Mouse (Mus musculus) embryonic facial prominence, embryonic 14.5 days (tissue): ENCODE data around the gene Arhgef3. TPM values are rescaled to one million over a fixed set of nuclear protein-coding genes. Genes with fewer than 3 reads are reported as not detected.

ENCODE experiments used
- ATAC-seq: fragments of 200-750 bp; cut with Nextera tagmentation; 2 replicates; pipeline ENCODE4 v1.8.0; 2017; ENCODE audit warnings: low read depth, moderate number of reproducible peaks, moderate TSS enrichment
- DNase-seq: peaks from one replicate; pipeline ENCODE4 v3.0.0-alpha.2; 2015; ENCODE audit warnings: low spot score
- H3K27ac ChIP-seq: fragments of 300-500 bp; sonication (generic); replicated peaks from 2 replicates; pipeline ENCODE4 v1.5.1; 2014; ENCODE audit warnings: low read depth, mild to moderate bottlenecking, low read length, moderate library complexity
- H3K27me3 ChIP-seq: fragments of 300-500 bp; sonication (generic); replicated peaks from 2 replicates; pipeline ENCODE4 v1.6.1; 2014; ENCODE audit warnings: low read length; ENCODE audit not compliant: control insufficient read depth, insufficient read depth
- H3K36me3 ChIP-seq: fragments of 300-500 bp; sonication (generic); 2 replicates; pipeline ENCODE4 v1.6.1; 2014; ENCODE audit warnings: low read length, mixed read lengths; ENCODE audit not compliant: control insufficient read depth, insufficient read depth
- H3K4me1 ChIP-seq: fragments of 300-500 bp; sonication (generic); 2 replicates; pipeline ENCODE4 v1.6.1; 2014; ENCODE audit warnings: antibody characterized with exemption, low read length; ENCODE audit not compliant: control insufficient read depth, insufficient read depth
- H3K4me2 ChIP-seq: fragments of 300-500 bp; sonication (generic); 2 replicates; pipeline ENCODE4 v1.6.1; 2014; ENCODE audit warnings: low read depth, mild to moderate bottlenecking, low read length, moderate library complexity, mixed read lengths
- H3K4me3 ChIP-seq: fragments of 300-500 bp; sonication (generic); 2 replicates; pipeline ENCODE4 v1.5.1; 2014; ENCODE audit warnings: low read depth, mild to moderate bottlenecking, low read length
- H3K9ac ChIP-seq: fragments of 300-500 bp; sonication (generic); 2 replicates; pipeline ENCODE4 v1.6.1; 2014; ENCODE audit warnings: low read depth, mild to moderate bottlenecking, low read length, moderate library complexity, mixed read lengths
- H3K9me3 ChIP-seq: fragments of 300-500 bp; sonication (generic); 2 replicates; pipeline ENCODE4 v1.6.1; 2016; ENCODE audit warnings: low read length; ENCODE audit not compliant: control insufficient read depth
- WGBS: fragments of 180-500 bp; shearing (Covaris S2); extraction: QIAGEN DNeasy Blood & Tissue Kit; methylation state at CpG from one replicate; pipeline ENCODE4 v1.1.7; 2014; 5-methylcytosine and 5-hydroxymethylcytosine counted together
- polyA plus RNA-seq: library from polyadenylated mRNA; unstranded; fragments of >200 nt; fragmentation: Nextera tagmentation; extraction: Ambion mirVana; gene quantifications from 2 replicates; pipeline ENCODE4 v1.2.1, GENCODE M21; 2014

The Arhgef3 gene
- polyA plus RNA-seq, 1 experiment from 2014 or later: 15.3 TPM

DNA sequence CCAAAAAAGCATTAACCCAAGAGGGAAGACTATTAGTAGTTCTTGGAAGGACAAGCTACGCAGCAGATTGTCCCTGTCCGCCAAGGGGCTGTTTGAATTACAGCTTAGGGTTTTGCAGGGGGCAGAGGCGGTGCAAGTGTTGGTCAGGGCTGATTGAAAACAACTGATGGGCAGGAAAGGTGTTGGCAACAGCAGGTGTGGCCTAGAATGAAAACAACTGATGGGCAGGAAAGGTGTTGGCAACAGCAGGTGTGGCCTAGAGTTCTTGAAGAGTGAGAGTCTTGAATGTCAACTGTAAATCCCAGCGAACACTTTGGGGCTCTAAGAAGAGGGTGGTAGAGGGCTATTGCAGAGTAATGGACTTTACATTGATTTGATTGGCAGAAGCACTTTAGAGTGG is 241.2 kb downstream of the Arhgef3 start:
- Histone ChIP-seq H3K4me1 (peaks cover 25% of the 10 kb centered on the region), H3K27me3 (no peaks in the 10 kb centered on the region), H3K27ac (no peak overlapping the region), H3K36me3 (no peaks in the 10 kb centered on the region), H3K9ac (no peak overlapping the region), H3K9me3 (no peaks in the 10 kb centered on the region), H3K4me2 (no peak overlapping the region), H3K4me3 (no peak overlapping the region)
- ATAC-seq: no peak
- 82% methylated on average over 4 of the region's 4 CpGs for WGBS
- no peak for DNase-seq

DNA sequence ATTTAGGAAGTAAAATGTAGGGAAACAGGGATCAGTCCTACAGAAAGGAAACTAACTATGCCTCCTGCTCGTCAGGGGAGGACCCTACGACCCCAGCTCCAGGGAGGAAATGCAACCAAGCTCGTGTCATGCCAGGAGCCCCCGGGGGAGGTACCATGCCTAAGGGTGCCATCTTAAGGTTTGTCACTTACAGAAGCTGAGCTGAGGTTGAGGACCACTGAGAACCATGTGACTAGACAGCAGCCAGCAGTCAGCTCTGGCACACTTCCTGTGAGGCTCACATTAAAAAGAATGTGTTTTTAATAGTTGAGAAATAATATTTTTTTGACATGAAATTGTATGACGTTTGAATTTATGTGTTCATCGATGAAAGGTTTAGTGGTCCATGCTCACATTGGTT is 242.4 kb downstream of the Arhgef3 start:
- H3K27ac ChIP-seq: no peak overlapping the region
- 61% methylated on average over 6 of the region's 6 CpGs for WGBS
- H3K4me1 ChIP-seq: peaks cover 27% of the 10 kb centered on the region
- no peak overlapping the region for H3K9ac ChIP-seq
- ATAC-seq (no peak), DNase-seq (no peak)
- no peak overlapping the region for H3K4me3 ChIP-seq
- H3K36me3 ChIP-seq: no peaks in the 10 kb centered on the region
- no peak overlapping the region for H3K4me2 ChIP-seq
- H3K9me3 ChIP-seq: no peaks in the 10 kb centered on the region
- H3K27me3 ChIP-seq: no peaks in the 10 kb centered on the region

DNA sequence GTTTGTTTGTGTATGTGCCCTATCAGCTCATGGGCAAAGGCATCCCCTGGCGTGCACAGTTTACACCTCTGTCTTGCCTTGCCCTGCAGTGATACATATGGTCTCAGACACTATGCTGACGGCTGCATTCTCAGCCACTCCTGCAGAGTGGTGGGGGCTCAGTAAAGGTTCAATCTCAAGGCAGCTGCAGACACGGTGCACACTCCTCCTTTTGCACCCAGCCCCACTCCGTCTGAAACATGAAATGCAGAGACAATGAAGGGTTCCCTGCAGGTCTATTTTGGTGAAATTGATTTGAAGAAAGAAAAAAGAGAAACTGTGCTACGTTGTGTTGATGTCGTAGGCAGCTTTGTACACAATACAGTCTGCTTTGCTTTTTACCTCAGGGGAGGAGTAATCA is 243.5 kb downstream of the Arhgef3 start:
- H3K36me3 ChIP-seq: no peaks in the 10 kb centered on the region
- H3K27me3 ChIP-seq: no peaks in the 10 kb centered on the region
- DNase-seq: no peak
- H3K4me3 ChIP-seq: no peak overlapping the region
- no peak overlapping the region for H3K4me2 ChIP-seq
- 52% methylated on average over 6 of the region's 6 CpGs for WGBS
- peaks cover 16% of the 10 kb centered on the region for H3K4me1 ChIP-seq
- no peak for ATAC-seq
- no peaks in the 10 kb centered on the region for H3K9me3 ChIP-seq
- H3K9ac ChIP-seq: no peak overlapping the region
- H3K27ac ChIP-seq: no peak overlapping the region

DNA sequence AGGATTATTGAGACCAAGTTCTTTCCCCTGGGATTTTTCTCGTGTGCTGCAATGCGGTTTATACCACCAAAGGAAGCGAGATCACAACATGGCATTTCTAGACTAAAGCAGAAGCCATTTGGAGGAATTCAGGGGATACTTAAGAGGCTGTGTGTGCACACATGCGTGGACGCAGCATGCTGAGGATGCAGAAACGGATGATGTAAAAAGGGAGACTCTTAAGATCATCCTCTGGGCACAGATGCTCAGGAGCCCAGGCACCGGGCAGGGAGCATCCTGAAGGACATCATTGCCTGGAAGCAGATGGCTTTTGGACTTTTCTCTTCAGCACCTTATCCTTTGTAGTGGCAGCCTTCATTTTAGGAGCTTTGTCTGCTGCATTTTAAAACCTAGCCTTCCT is 246.2 kb downstream of the Arhgef3 start:
- WGBS: 72% methylated on average over 7 of the region's 7 CpGs
- Histone ChIP-seq H3K9ac (no peak overlapping the region), H3K27me3 (no peaks in the 10 kb centered on the region), H3K27ac (no peak overlapping the region), H3K4me1 (peaks cover 7% of the 10 kb centered on the region), H3K4me2 (no peak overlapping the region), H3K36me3 (no peaks in the 10 kb centered on the region), H3K4me3 (no peak overlapping the region), H3K9me3 (no peaks in the 10 kb centered on the region)
- DNase-seq: no peak
- no peak for ATAC-seq

DNA sequence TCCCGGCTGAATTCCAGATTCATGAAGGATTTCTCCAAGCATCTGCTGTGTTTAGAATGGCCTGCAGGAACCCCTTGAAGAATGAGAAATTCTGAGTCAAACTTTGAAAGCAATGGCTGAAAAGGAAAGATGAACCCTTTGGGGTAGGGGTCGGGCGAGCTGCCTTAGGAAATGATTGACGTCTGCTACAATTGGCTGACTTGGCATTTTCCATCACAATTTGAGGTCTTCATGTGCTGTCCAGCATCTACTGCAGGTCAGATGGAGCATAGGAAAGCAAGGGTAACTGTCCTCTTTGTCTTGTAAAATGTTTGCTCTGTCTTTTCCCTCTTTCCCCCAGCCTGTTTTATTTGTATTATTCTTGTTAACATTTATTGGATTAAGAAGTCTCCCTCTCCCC is 246.8 kb downstream of the Arhgef3 start:
- no peak for DNase-seq
- H3K27me3 ChIP-seq: no peaks in the 10 kb centered on the region
- H3K4me3 ChIP-seq: no peak overlapping the region
- ATAC-seq: no peak
- no peaks in the 10 kb centered on the region for H3K36me3 ChIP-seq
- no peak overlapping the region for H3K9ac ChIP-seq
- peaks cover 7% of the 10 kb centered on the region for H3K4me1 ChIP-seq
- WGBS: 48% methylated on average over 4 of the region's 4 CpGs
- no peaks in the 10 kb centered on the region for H3K9me3 ChIP-seq
- H3K4me2 ChIP-seq: no peak overlapping the region
- no peak overlapping the region for H3K27ac ChIP-seq

DNA sequence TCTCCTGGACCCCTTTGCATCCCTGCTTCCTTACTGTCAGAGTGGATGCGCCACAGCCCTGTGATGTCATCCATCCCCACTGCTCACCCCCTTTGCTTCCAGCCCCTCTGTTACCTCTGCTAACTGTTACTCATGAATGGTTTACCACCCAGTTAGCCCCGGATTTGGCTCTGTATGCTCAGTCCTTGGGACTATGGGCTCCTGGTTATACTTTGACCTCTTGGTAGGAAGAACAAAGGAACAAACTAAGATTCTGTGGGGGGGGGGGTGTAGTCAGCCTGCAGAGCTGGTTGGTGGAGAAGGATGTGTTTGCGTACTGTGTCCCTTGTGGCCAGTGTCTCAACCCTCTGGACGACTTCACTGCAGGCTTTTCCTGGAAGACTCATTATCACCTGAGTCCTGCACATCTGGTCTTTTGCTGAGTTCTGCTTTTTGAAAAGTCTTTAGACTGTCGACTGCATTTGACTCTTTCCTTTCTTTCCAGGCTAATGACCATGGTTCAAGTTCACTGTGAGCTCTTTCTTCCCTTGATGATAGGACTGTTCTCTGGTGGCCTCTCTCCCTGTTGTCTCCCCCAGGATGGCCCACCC is 250.1 kb downstream of the Arhgef3 start:
- DNase-seq (no peak), ATAC-seq (no peak)
- 60% methylated on average over 5 of the region's 5 CpGs for whole genome bisulfite sequencing
- no peak overlapping the region for H3K27ac ChIP-seq
- no peak overlapping the region for H3K4me3 ChIP-seq
- no peak overlapping the region for H3K4me2 ChIP-seq
- no peak overlapping the region for H3K9ac ChIP-seq
- H3K27me3 ChIP-seq: no peaks in the 10 kb centered on the region
- H3K9me3 ChIP-seq: no peaks in the 10 kb centered on the region
- no peaks in the 10 kb centered on the region for H3K36me3 ChIP-seq
- peaks cover 12% of the 10 kb centered on the region for H3K4me1 ChIP-seq

DNA sequence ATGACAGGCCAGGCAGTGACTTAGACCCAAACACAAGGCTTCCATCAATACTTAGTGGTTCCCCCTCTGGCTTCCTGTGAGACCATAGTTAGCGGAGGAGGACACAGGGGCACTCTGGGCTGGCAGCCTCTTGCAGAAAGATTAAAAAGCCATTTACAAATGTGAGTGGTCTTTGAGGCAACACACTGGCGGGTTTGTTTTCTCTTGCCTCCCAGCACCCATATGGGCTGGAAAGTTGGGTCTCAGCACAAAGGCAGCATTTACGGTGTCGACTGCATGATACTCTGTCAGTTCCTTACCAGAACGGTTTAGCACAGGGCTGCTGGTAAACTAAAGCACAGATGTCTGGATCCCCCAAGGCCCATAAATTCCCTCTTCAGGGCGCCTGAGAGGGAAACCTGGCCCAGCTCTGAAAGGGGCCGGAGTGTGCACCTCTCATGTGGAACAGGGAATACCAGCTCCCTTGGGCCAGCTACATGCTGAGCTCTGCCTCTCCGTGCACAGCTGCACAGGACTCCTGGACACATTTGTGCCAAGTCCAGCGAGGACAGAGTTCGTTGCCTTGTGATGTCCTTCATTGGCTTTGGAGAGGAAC is 252.5 kb downstream of the Arhgef3 start:
- H3K9ac ChIP-seq: no peak overlapping the region
- H3K9me3 ChIP-seq: no peaks in the 10 kb centered on the region
- H3K27me3 ChIP-seq: no peaks in the 10 kb centered on the region
- WGBS: 46% methylated on average over 10 of the region's 10 CpGs
- H3K4me1 ChIP-seq: peaks cover 5% of the 10 kb centered on the region
- H3K4me2 ChIP-seq: no peak overlapping the region
- peak overlapping the region; percentile 64 for H3K27ac ChIP-seq
- no peaks in the 10 kb centered on the region for H3K36me3 ChIP-seq
- peak; percentile 72 for DNase-seq
- no peak overlapping the region for H3K4me3 ChIP-seq
- ATAC-seq: peak; percentile 68

DNA sequence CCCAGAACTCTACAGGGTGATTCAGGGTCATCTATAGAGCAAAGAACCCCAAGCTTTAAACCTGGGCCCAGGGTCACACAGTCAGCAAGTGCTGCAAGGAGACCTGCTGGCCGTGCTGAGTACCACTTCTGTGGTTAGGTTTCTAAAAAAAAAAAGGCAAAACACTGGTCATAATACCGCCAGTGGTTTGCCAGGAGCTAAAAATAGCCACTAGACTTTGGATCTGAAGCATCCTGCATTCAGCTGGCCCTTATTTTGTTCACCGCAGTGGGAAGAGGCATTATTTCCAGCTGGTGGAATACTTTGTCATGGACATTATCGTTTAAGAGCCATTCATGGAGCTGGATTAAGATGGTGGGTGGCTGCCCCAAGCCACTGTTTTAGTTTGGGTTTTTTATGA is 253.9 kb downstream of the Arhgef3 start:
- DNase-seq (peak; percentile 84), ATAC-seq (0 out of 2 replicates have a peak, but pooled peaks have one; percentile 41)
- peaks cover 5% of the 10 kb centered on the region for H3K4me1 ChIP-seq
- H3K27me3 ChIP-seq: no peaks in the 10 kb centered on the region
- no peak overlapping the region for H3K9ac ChIP-seq
- H3K4me3 ChIP-seq: no peak overlapping the region
- no peaks in the 10 kb centered on the region for H3K9me3 ChIP-seq
- H3K27ac ChIP-seq: no peak overlapping the region
- no peak overlapping the region for H3K4me2 ChIP-seq
- H3K36me3 ChIP-seq: no peaks in the 10 kb centered on the region
- WGBS: 42% methylated on average over 4 of the region's 4 CpGs

DNA sequence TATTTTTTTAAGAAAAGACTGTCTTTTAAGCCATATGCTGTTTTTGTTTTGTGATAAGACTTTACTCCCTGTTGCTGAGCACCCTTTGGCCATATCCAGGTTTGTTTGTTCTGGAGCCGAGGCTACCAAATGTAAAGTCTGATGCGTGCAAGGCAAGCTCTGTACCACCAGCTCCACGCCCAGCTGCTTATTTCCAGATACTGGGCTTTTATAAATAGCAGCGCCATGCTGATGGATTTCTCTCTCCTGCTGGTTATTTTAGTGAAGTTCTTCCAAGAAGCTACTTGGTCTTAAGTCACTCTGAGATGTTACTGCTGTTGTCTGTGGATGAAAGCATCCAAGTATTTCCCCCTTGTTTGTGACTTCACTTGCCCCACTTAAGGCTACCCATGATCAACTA is 254.8 kb downstream of the Arhgef3 start:
- Histone ChIP-seq H3K4me2 (no peak overlapping the region), H3K4me3 (no peak overlapping the region), H3K4me1 (peaks cover 5% of the 10 kb centered on the region), H3K9me3 (no peaks in the 10 kb centered on the region), H3K36me3 (no peaks in the 10 kb centered on the region), H3K27ac (no peak overlapping the region), H3K27me3 (no peaks in the 10 kb centered on the region), H3K9ac (no peak overlapping the region)
- ATAC-seq: no peak
- 75% methylated on average over 4 of the region's 4 CpGs for WGBS
- no peak for DNase-seq
